Mouse (Mus musculus): ENCODE results near the gene Bcor.

DNA sequence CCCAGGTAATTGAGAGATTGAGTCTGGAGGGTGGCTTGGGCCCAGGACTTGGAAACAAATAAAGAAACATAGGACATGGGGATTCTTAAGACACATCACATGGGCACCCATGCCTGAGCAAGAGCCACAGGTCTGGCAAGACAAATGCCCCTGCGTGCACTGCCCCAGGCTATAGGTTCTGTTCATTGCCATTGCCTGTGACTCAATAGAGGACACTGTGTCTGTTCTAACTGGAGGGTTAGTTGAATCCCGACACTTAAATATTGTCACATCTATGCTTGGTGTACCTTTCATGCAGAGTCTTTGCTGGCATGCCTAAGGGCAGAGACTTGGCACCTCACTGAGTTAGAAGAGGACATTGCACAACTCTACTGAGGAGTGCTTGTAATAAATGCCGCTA lies 41.0 kb upstream of the Bcor start:
- no peak for TF ChIP-seq CTCF (IDR thresholded peaks at IDR 0.05)
- no peak for TF ChIP-seq POLR2A (IDR thresholded peaks at IDR 0.05; ENCODE audit: insufficient read depth, low read depth, low read length)

Measured in heart, adult 2 months (tissue).